Mouse (Mus musculus): ENCODE measurements at regions not wholly inside any gene's neighbourhood (a gene's known extent, or its start where the extent isn't known, plus 50 kb on each side); places are given as distances from the start of the nearest gene placed in this dataset.
"Not testable (repeated sequence)": the region's sequence is repeated elsewhere in the genome, so short reads cannot be mapped to it uniquely, and the experiment has no call there.

GRCm38 (mm10) chr8:99667693-99668092, 251.4 kb upstream of the Cdh8 start:
- H3K27ac ChIP-seq (ENCODE audit: insufficient read depth, low read depth, low read length, poor library complexity, severe bottlenecking); in situ Hi-C loops (cut with MboI; ENCODE audit: low sequenced_read_pairs in 2 of 2, unreplicated experiment in 2 of 2); H3K9ac ChIP-seq (ENCODE audit: insufficient read depth, low read depth, low read length, poor library complexity, severe bottlenecking); H3K4me1 ChIP-seq (ENCODE audit: control insufficient read depth in 2 of 2, insufficient read depth in 2 of 2, low read length in 2 of 2, poor library complexity in 1 of 2); H3K4me3 ChIP-seq (ENCODE audit: insufficient read depth in 1 of 2, low read depth in 1 of 2, low read length in 2 of 2, poor library complexity in 1 of 2, severe bottlenecking in 1 of 2); H3K9me3 ChIP-seq (ENCODE audit: control insufficient read depth, insufficient read depth, low read depth, low read length); H3K36me3 ChIP-seq (ENCODE audit: control insufficient read depth, insufficient read depth, low read length, poor library complexity, severe bottlenecking); DNase-seq (ENCODE audit: low read depth, low spot score): not testable (repeated sequence)

- TF ChIP-seq ZNF384 (IDR thresholded peaks at IDR 0.05; ENCODE audit: low read depth, low read length) (no peak), MAFK (IDR thresholded peaks at IDR 0.05; ENCODE audit: insufficient read depth, low read depth, low read length) (no peak), CHD2 (IDR thresholded peaks at IDR 0.05; ENCODE audit: low read depth, low read length) (no peak), HCFC1 (IDR thresholded peaks at IDR 0.05; ENCODE audit: borderline replicate concordance, insufficient read depth, low read length) (no peak), ZC3H11A (IDR thresholded peaks at IDR 0.05; ENCODE audit: borderline replicate concordance, low read depth, low read length) (no peak)
- in situ Hi-C loops (cut with MboI; ENCODE audit: low sequenced_read_pairs in 2 of 2, unreplicated experiment in 2 of 2): no loop called here
- Histone ChIP-seq H3K27ac (ENCODE audit: insufficient read depth, low read depth, low read length, poor library complexity, severe bottlenecking) (no peak overlapping the region), H3K4me3 (ENCODE audit: insufficient read depth in 1 of 2, low read depth in 1 of 2, low read length in 2 of 2, poor library complexity in 1 of 2, severe bottlenecking in 1 of 2) (no peak overlapping the region), H3K9me3 (ENCODE audit: control insufficient read depth, insufficient read depth, low read depth, low read length) (no peaks in the 10 kb centered on the region), H3K9ac (ENCODE audit: insufficient read depth, low read depth, low read length, poor library complexity, severe bottlenecking) (no peak overlapping the region), H3K4me1 (ENCODE audit: control insufficient read depth in 2 of 2, insufficient read depth in 2 of 2, low read length in 2 of 2, poor library complexity in 1 of 2) (no peaks in the 10 kb centered on the region), H3K36me3 (ENCODE audit: control insufficient read depth, insufficient read depth, low read length, poor library complexity, severe bottlenecking) (no peaks in the 10 kb centered on the region)
- DNase-seq (ENCODE audit: low read depth, low spot score): no peak
Observed at GRCm38 (mm10) chr8:99651302-99651621, 235.0 kb upstream of the Cdh8 start.

- Histone ChIP-seq H3K9ac (ENCODE audit: insufficient read depth, low read depth, low read length, poor library complexity, severe bottlenecking) (no peak overlapping the region), H3K9me3 (ENCODE audit: control insufficient read depth, insufficient read depth, low read depth, low read length) (no peaks in the 10 kb centered on the region), H3K4me3 (ENCODE audit: insufficient read depth in 1 of 2, low read depth in 1 of 2, low read length in 2 of 2, poor library complexity in 1 of 2, severe bottlenecking in 1 of 2) (no peak overlapping the region), H3K36me3 (ENCODE audit: control insufficient read depth, insufficient read depth, low read length, poor library complexity, severe bottlenecking) (no peaks in the 10 kb centered on the region), H3K4me1 (ENCODE audit: control insufficient read depth in 2 of 2, insufficient read depth in 2 of 2, low read length in 2 of 2, poor library complexity in 1 of 2) (no peaks in the 10 kb centered on the region), H3K27ac (ENCODE audit: insufficient read depth, low read depth, low read length, poor library complexity, severe bottlenecking) (no peak overlapping the region)
- in situ Hi-C loops (cut with MboI; ENCODE audit: low sequenced_read_pairs in 2 of 2, unreplicated experiment in 2 of 2): no loop called here
- no peak for DNase-seq (ENCODE audit: low read depth, low spot score)
- no peak for TF ChIP-seq ZC3H11A (IDR thresholded peaks at IDR 0.05; ENCODE audit: borderline replicate concordance, low read depth, low read length)
- no peak for TF ChIP-seq HCFC1 (IDR thresholded peaks at IDR 0.05; ENCODE audit: borderline replicate concordance, insufficient read depth, low read length)
- no peak for TF ChIP-seq CHD2 (IDR thresholded peaks at IDR 0.05; ENCODE audit: low read depth, low read length)
- TF ChIP-seq ZNF384 (IDR thresholded peaks at IDR 0.05; ENCODE audit: low read depth, low read length): no peak
- no peak for TF ChIP-seq MAFK (IDR thresholded peaks at IDR 0.05; ENCODE audit: insufficient read depth, low read depth, low read length)
Observed at GRCm38 (mm10) chr8:99650587-99651301, 234.5 kb upstream of the Cdh8 start.

- H3K36me3 ChIP-seq (ENCODE audit: control insufficient read depth, insufficient read depth, low read length, poor library complexity, severe bottlenecking): no peaks in the 10 kb centered on the region
- no peak overlapping the region for H3K27ac ChIP-seq (ENCODE audit: insufficient read depth, low read depth, low read length, poor library complexity, severe bottlenecking)
- TF ChIP-seq CHD2 (IDR thresholded peaks at IDR 0.05; ENCODE audit: low read depth, low read length) (no peak), HCFC1 (IDR thresholded peaks at IDR 0.05; ENCODE audit: borderline replicate concordance, insufficient read depth, low read length) (no peak), ZC3H11A (IDR thresholded peaks at IDR 0.05; ENCODE audit: borderline replicate concordance, low read depth, low read length) (no peak), MAFK (IDR thresholded peaks at IDR 0.05; ENCODE audit: insufficient read depth, low read depth, low read length) (no peak), ZNF384 (IDR thresholded peaks at IDR 0.05; ENCODE audit: low read depth, low read length) (no peak)
- no peaks in the 10 kb centered on the region for H3K9me3 ChIP-seq (ENCODE audit: control insufficient read depth, insufficient read depth, low read depth, low read length)
- no peaks in the 10 kb centered on the region for H3K4me1 ChIP-seq (ENCODE audit: control insufficient read depth in 2 of 2, insufficient read depth in 2 of 2, low read length in 2 of 2, poor library complexity in 1 of 2)
- in situ Hi-C loops (cut with MboI; ENCODE audit: low sequenced_read_pairs in 2 of 2, unreplicated experiment in 2 of 2): no loop called here
- H3K9ac ChIP-seq (ENCODE audit: insufficient read depth, low read depth, low read length, poor library complexity, severe bottlenecking): no peak overlapping the region
- no peak overlapping the region for H3K4me3 ChIP-seq (ENCODE audit: insufficient read depth in 1 of 2, low read depth in 1 of 2, low read length in 2 of 2, poor library complexity in 1 of 2, severe bottlenecking in 1 of 2)
- no peak for DNase-seq (ENCODE audit: low read depth, low spot score)
Observed at GRCm38 (mm10) chr8:99640543-99640942, 224.3 kb upstream of the Cdh8 start.

- H3K27ac ChIP-seq (ENCODE audit: insufficient read depth, low read depth, low read length, poor library complexity, severe bottlenecking); H3K9ac ChIP-seq (ENCODE audit: insufficient read depth, low read depth, low read length, poor library complexity, severe bottlenecking); H3K9me3 ChIP-seq (ENCODE audit: control insufficient read depth, insufficient read depth, low read depth, low read length); H3K36me3 ChIP-seq (ENCODE audit: control insufficient read depth, insufficient read depth, low read length, poor library complexity, severe bottlenecking); H3K4me1 ChIP-seq (ENCODE audit: control insufficient read depth in 2 of 2, insufficient read depth in 2 of 2, low read length in 2 of 2, poor library complexity in 1 of 2); in situ Hi-C loops (cut with MboI; ENCODE audit: low sequenced_read_pairs in 2 of 2, unreplicated experiment in 2 of 2); H3K4me3 ChIP-seq (ENCODE audit: insufficient read depth in 1 of 2, low read depth in 1 of 2, low read length in 2 of 2, poor library complexity in 1 of 2, severe bottlenecking in 1 of 2); DNase-seq (ENCODE audit: low read depth, low spot score): not testable (repeated sequence)
Observed at GRCm38 (mm10) chr8:99630958-99631357, 214.7 kb upstream of the Cdh8 start.

Data from ES-E14 (cell line).